Mouse (Mus musculus) ES-Bruce4 (cell line): ENCODE results near the gene Frmd4a. TPM values are rescaled to one million over a fixed set of nuclear protein-coding genes. Genes with fewer than 3 reads are reported as not detected.

Experiments used
- H3K27ac ChIP-seq: 2 replicates; pipeline ENCODE4 v1.5.1; 2012; ENCODE audit warnings: low read length, inconsistent platforms; ENCODE audit not compliant: insufficient read depth
- H3K27me3 ChIP-seq: 2 replicates; pipeline ENCODE4 v1.6.1; 2012; ENCODE audit warnings: mild to moderate bottlenecking, low read length, inconsistent platforms; ENCODE audit not compliant: control insufficient read depth, poor library complexity, insufficient read depth, severe bottlenecking
- H3K36me3 ChIP-seq: 2 replicates; pipeline ENCODE4 v1.6.1; 2012; ENCODE audit warnings: inconsistent platforms, mild to moderate bottlenecking, low read length, moderate library complexity; ENCODE audit not compliant: control insufficient read depth, poor library complexity, insufficient read depth, severe bottlenecking
- H3K4me1 ChIP-seq: one replicate; pipeline ENCODE4 v1.8.1; 2011; ENCODE audit warnings: low read length; ENCODE audit not compliant: control insufficient read depth, insufficient read depth
- H3K4me3 ChIP-seq: 2 replicates; pipeline ENCODE4 v1.5.1; 2011; ENCODE audit warnings: low read depth, mild to moderate bottlenecking, low read length
- H3K9ac ChIP-seq: 2 replicates; pipeline ENCODE4 v1.6.1; 2012; ENCODE audit warnings: low read depth, mild to moderate bottlenecking, inconsistent platforms; ENCODE audit not compliant: poor library complexity, severe bottlenecking
- H3K9me3 ChIP-seq: replicated peaks from 2 replicates; pipeline ENCODE4 v1.6.1; 2012; ENCODE audit warnings: mild to moderate bottlenecking, low read length, inconsistent platforms; ENCODE audit not compliant: control insufficient read depth, poor library complexity, insufficient read depth, severe bottlenecking
- CTCF ChIP-seq: IDR thresholded peaks from one replicate; pipeline ENCODE4 v1.8.1; 2011; ENCODE audit warnings: low read depth, low read length
- EP300 ChIP-seq: IDR thresholded peaks from 2 replicates; pipeline ENCODE4 v1.6.1; 2011; ENCODE audit warnings: low read depth, low read length; ENCODE audit not compliant: insufficient read depth
- POLR2A ChIP-seq: IDR thresholded peaks from one replicate; pipeline ENCODE4 v1.8.1; 2011; ENCODE audit warnings: low read length; ENCODE audit not compliant: insufficient read depth
- polyA plus RNA-seq: library from polyadenylated mRNA; stranded (reverse); fragments of >200 nt; gene quantifications from 2 replicates; pipeline ENCODE4 v1.2.4, GENCODE M21; 2011; ENCODE audit warnings: low read depth; ENCODE audit not compliant: missing spikeins, insufficient read depth, insufficient read length

Frmd4a gene
- polyA plus RNA-seq, 1 experiment, result 5.6 TPM

GRCm38 (mm10) chr2:4494478-4494877 is 477.0 kb downstream of the Frmd4a start:
- H3K4me3 ChIP-seq, result no peak overlapping the region
- H3K9ac ChIP-seq, result no peak overlapping the region
- no peaks in the 10 kb centered on the region for H3K4me1 ChIP-seq
- TF ChIP-seq POLR2A (no peak), EP300 (no peak), CTCF (no peak)
- H3K27me3 ChIP-seq, result no peaks in the 10 kb centered on the region
- no peaks in the 10 kb centered on the region for H3K36me3 ChIP-seq
- no peaks in the 10 kb centered on the region for H3K9me3 ChIP-seq
- H3K27ac ChIP-seq, result no peak overlapping the region

GRCm38 (mm10) chr2:4499257-4499656 is 481.7 kb downstream of the Frmd4a start:
- no peak overlapping the region for H3K27ac ChIP-seq
- H3K9me3 ChIP-seq, result no peaks in the 10 kb centered on the region
- H3K4me3 ChIP-seq, result no peak overlapping the region
- no peak for TF ChIP-seq CTCF
- no peak for TF ChIP-seq EP300
- no peak for TF ChIP-seq POLR2A
- no peak overlapping the region for H3K9ac ChIP-seq
- no peaks in the 10 kb centered on the region for H3K36me3 ChIP-seq
- no peaks in the 10 kb centered on the region for H3K27me3 ChIP-seq
- no peaks in the 10 kb centered on the region for H3K4me1 ChIP-seq

GRCm38 (mm10) chr2:4499916-4500315 is 482.4 kb downstream of the Frmd4a start:
- TF ChIP-seq EP300, result no peak
- TF ChIP-seq POLR2A, result no peak
- no peak for TF ChIP-seq CTCF
- no peaks in the 10 kb centered on the region for H3K27me3 ChIP-seq
- no peaks in the 10 kb centered on the region for H3K4me1 ChIP-seq
- no peak overlapping the region for H3K9ac ChIP-seq
- no peak overlapping the region for H3K4me3 ChIP-seq
- no peaks in the 10 kb centered on the region for H3K36me3 ChIP-seq
- no peak overlapping the region for H3K27ac ChIP-seq
- no peaks in the 10 kb centered on the region for H3K9me3 ChIP-seq

- H3K27ac ChIP-seq, result no peak overlapping the region
- no peaks in the 10 kb centered on the region for H3K36me3 ChIP-seq
- TF ChIP-seq CTCF (no peak), EP300 (no peak), POLR2A (no peak)
- H3K9ac ChIP-seq, result no peak overlapping the region
- no peaks in the 10 kb centered on the region for H3K4me1 ChIP-seq
- no peak overlapping the region for H3K4me3 ChIP-seq
- H3K27me3 ChIP-seq, result no peaks in the 10 kb centered on the region
- H3K9me3 ChIP-seq, result no peaks in the 10 kb centered on the region
These were observed 483.9 kb downstream of the Frmd4a start for GRCm38 (mm10) chr2:4501257-4502027.

- Histone ChIP-seq H3K9ac (no peak overlapping the region), H3K4me3 (no peak overlapping the region), H3K36me3 (no peaks in the 10 kb centered on the region)
These were observed 486.9 kb downstream of the Frmd4a start for GRCm38 (mm10) chr2:4504413-4504812.

GRCm38 (mm10) chr2:4505695-4506094 is 488.2 kb downstream of the Frmd4a start:
- no peaks in the 10 kb centered on the region for H3K27me3 ChIP-seq
- H3K27ac ChIP-seq, result no peak overlapping the region
- no peaks in the 10 kb centered on the region for H3K36me3 ChIP-seq
- TF ChIP-seq POLR2A (no peak), CTCF (no peak), EP300 (no peak)
- H3K9ac ChIP-seq, result no peak overlapping the region
- H3K4me3 ChIP-seq, result no peak overlapping the region
- no peaks in the 10 kb centered on the region for H3K4me1 ChIP-seq
- H3K9me3 ChIP-seq, result no peaks in the 10 kb centered on the region

More at GRCm38 (mm10) chr2:4504413-4504812, 486.9 kb downstream of the Frmd4a start:
- Histone ChIP-seq H3K9me3 (no peaks in the 10 kb centered on the region), H3K27me3 (no peaks in the 10 kb centered on the region), H3K4me1 (no peaks in the 10 kb centered on the region), H3K27ac (no peak overlapping the region)
- TF ChIP-seq EP300, result no peak
- no peak for TF ChIP-seq POLR2A
- TF ChIP-seq CTCF, result no peak
